Mouse (Mus musculus) heart, embryonic 11.5 days (tissue): ENCODE data around the gene Hectd3. TPM values are rescaled to one million over a fixed set of nuclear protein-coding genes. Genes with fewer than 3 reads are reported as not detected.

ENCODE experiments used
- ATAC-seq: fragments of 200-750 bp; cut with Nextera tagmentation; replicated peaks from 2 replicates; pipeline ENCODE4 v1.8.0; 2017; ENCODE audit warnings: moderate library complexity; ENCODE audit not compliant: insufficient number of reproducible peaks, low FRiP score, low TSS enrichment
- H3K27ac ChIP-seq: fragments of 300-500 bp; sonication (generic); 2 replicates; pipeline ENCODE4 v1.5.1; 2014; ENCODE audit warnings: mild to moderate bottlenecking, low read depth, low read length
- H3K27me3 ChIP-seq: fragments of 300-500 bp; sonication (generic); 2 replicates; pipeline ENCODE4 v1.6.1; 2014; ENCODE audit warnings: mild to moderate bottlenecking, low read length, mixed read lengths; ENCODE audit not compliant: control insufficient read depth, insufficient read depth
- H3K36me3 ChIP-seq: fragments of 300-500 bp; sonication (generic); 2 replicates; pipeline ENCODE4 v1.6.1; 2014; ENCODE audit warnings: mild to moderate bottlenecking, low read length, moderate library complexity, mixed read lengths; ENCODE audit not compliant: control insufficient read depth, insufficient read depth
- H3K4me1 ChIP-seq: fragments of 300-500 bp; sonication (generic); 2 replicates; pipeline ENCODE4 v1.6.1; 2014; ENCODE audit warnings: low read length; ENCODE audit not compliant: control insufficient read depth, insufficient read depth
- H3K4me2 ChIP-seq: fragments of 300-500 bp; sonication (generic); 2 replicates; pipeline ENCODE4 v1.6.1; 2014; ENCODE audit warnings: mild to moderate bottlenecking, moderate library complexity
- H3K4me3 ChIP-seq: fragments of 300-500 bp; sonication (generic); 2 replicates; pipeline ENCODE4 v1.5.1; 2014; ENCODE audit warnings: low read depth, low read length
- H3K9ac ChIP-seq: fragments of 300-500 bp; sonication (generic); 2 replicates; pipeline ENCODE4 v1.6.1; 2014; ENCODE audit warnings: mild to moderate bottlenecking, low read depth, low read length, moderate library complexity
- H3K9me3 ChIP-seq: fragments of 300-500 bp; sonication (generic); replicated peaks from 2 replicates; pipeline ENCODE4 v1.6.1; 2016; ENCODE audit warnings: low read length; ENCODE audit not compliant: control insufficient read depth
- WGBS: fragments of 180-500 bp; shearing (Covaris S2); extraction: QIAGEN DNeasy Blood & Tissue Kit; methylation state at CpG from one replicate; pipeline ENCODE4 v1.1.7; 2014; ENCODE audit not compliant: insufficient replicate concordance; 5-methylcytosine and 5-hydroxymethylcytosine counted together
- polyA plus RNA-seq: library from polyadenylated mRNA; unstranded; fragments of >200 nt; fragmentation: Nextera tagmentation; extraction: Ambion mirVana; gene quantifications from 2 replicates; pipeline ENCODE4 v1.2.1, GENCODE M21; 2014

The Hectd3 gene
- polyA plus RNA-seq, 1 experiment from 2014 or later: 4.3 TPM

DNA sequence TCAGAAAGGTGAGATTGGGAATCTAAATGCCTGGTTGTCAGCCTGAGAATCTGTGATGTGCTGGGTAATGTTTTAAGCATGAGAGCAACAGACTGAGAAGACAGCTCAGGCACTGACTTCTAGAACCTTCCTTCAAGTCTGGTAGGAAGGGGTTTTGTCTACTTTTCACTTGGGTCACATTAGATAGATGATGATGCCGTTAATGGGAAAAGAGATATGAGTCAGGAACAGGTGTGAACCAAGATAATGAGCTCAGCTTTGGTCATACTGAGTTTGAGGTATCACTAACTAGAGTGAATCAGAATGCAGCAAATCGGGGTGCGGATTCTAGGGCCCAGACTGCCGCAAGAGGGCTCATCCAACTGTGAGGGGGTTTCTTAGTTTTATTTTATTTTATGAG, 28.4 kb downstream of the Hectd3 start:
- ATAC-seq: no peak

DNA sequence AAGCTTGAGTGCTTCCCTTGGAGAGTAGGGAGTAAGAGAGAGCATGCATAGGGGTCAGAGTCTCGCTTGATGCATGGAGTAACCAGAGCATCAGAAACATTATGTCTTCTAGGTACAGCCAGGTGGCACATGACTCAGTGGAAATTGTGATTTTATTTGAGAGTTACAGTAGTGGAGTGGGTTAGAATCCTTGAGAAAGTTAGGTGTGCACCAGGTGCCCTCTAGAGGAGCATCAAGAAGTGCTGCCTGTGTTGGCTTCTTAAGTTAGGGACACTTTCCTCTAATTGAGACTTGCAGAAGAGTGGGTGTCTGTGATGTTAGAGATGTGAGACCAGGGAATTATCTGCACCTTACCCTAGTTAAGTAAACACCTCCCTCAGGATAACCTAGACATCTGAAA, 36.0 kb downstream of the Hectd3 start:
- Histone ChIP-seq H3K4me2 (no peak overlapping the region), H3K9ac (no peak overlapping the region), H3K4me1 (no peaks in the 10 kb centered on the region), H3K27ac (no peak overlapping the region), H3K36me3 (peaks cover 8% of the 10 kb centered on the region), H3K27me3 (no peaks in the 10 kb centered on the region), H3K4me3 (no peak overlapping the region), H3K9me3 (no peaks in the 10 kb centered on the region)
- ATAC-seq: no peak
- 88% methylated on average over 1 of the region's 1 CpGs for WGBS

More for the DNA sequence above, 28.4 kb downstream of the Hectd3 start:
- no peak overlapping the region for H3K27ac ChIP-seq
- no peaks in the 10 kb centered on the region for H3K27me3 ChIP-seq
- no peak overlapping the region for H3K4me3 ChIP-seq
- H3K9me3 ChIP-seq: no peaks in the 10 kb centered on the region
- H3K36me3 ChIP-seq: peaks cover 13% of the 10 kb centered on the region
- H3K4me2 ChIP-seq: no peak overlapping the region
- no peak overlapping the region for H3K9ac ChIP-seq
- 95% methylated on average over 4 of the region's 4 CpGs for WGBS
- peaks cover 6% of the 10 kb centered on the region; the same call in 1 of the 2 replicates for H3K4me1 ChIP-seq

DNA sequence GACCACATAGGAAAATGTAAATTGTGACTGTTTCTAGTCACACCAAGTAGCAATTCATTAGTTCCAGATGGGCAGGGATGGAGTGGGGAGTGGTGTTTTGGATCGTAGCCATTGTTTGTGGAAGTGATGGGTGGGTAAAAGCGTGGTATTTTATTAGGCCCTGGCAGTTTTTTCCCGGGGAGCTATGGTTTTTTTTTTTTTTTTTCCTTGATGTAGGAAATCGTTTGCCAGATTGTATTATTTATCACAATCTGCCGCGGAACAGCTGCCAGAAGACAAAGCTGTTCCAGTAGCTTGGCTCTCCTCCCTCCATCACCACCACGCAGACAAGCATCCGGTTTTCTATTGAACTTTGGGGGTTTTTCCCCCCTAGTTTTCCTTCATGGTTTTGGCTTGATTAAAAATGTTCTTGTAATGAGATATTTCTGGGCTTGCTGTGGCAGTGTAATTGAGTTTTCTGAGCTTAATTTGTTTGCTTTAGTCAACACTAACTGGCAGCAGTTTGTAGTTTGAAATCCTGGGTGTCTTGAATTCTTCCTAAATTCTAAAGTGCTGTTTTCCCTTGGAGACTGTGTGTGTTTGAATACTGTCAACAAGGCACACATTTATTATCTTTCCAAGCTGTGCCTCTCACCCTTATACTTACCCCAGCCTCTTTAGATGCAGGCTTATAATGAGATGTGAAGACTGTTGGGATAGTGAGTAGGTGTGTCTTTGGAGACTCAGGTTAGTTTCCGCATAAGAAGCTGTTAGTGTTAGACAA, 45.0 kb downstream of the Hectd3 start:
- 68% methylated on average over 9 of the region's 9 CpGs for WGBS
- ATAC-seq: no peak
- H3K4me2 ChIP-seq: no peak overlapping the region
- no peaks in the 10 kb centered on the region for H3K36me3 ChIP-seq
- no peak overlapping the region for H3K27ac ChIP-seq
- H3K9me3 ChIP-seq: no peaks in the 10 kb centered on the region
- H3K27me3 ChIP-seq: no peaks in the 10 kb centered on the region
- H3K4me1 ChIP-seq: no peaks in the 10 kb centered on the region
- H3K4me3 ChIP-seq: no peak overlapping the region
- H3K9ac ChIP-seq: no peak overlapping the region

DNA sequence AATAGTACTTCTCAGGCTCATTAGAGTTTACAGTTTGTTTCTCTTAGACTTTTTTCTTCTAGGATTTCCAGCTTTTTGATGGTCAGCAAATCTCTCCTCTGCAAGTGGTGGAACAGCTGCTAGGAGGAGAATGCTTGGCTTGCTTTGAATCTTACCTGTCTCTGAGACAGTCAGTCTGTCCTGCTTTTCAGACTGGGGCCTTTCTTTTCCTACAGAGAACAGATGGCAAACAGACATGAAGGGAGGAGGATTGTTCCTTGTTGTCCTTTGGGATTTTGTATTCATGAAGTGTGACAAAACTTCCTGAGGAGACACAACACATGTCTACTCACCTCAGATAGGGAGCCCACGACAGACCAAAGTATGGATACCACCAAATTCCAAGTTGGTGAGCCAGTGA, 45.7 kb downstream of the Hectd3 start:
- no peak for ATAC-seq
- 67% methylated on average over 1 of the region's 1 CpGs for WGBS
- Histone ChIP-seq H3K9me3 (no peaks in the 10 kb centered on the region), H3K4me3 (no peak overlapping the region), H3K9ac (no peak overlapping the region; the same call in 1 of the 2 replicates), H3K27ac (no peak overlapping the region), H3K4me1 (no peaks in the 10 kb centered on the region), H3K27me3 (no peaks in the 10 kb centered on the region), H3K36me3 (no peaks in the 10 kb centered on the region), H3K4me2 (no peak overlapping the region)

DNA sequence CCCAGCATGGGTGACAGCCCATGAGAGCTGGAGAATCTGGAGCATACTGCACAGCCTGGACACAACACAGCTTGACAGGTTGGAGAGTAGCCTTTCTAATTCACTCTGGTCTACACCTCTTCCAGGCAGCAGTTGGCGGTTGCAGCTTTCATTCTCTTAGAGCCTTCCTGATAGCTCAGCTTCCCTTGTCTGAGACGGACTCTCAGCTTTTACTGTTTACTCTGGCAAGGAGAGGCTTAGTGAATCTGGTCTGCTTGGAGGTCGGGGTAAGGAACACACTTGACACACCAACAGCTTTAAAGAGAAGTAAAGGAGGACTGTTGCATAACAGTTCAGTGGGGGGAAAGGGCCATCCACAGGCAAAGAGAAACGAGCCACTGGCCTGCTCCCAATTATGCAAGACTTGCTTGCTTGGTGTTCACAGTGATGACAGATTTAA, 46.2 kb downstream of the Hectd3 start:
- H3K4me2 ChIP-seq: no peak overlapping the region
- WGBS: 53% methylated on average over 4 of the region's 4 CpGs
- no peaks in the 10 kb centered on the region for H3K27me3 ChIP-seq
- no peaks in the 10 kb centered on the region for H3K9me3 ChIP-seq
- no peak for ATAC-seq
- no peak overlapping the region for H3K9ac ChIP-seq
- no peaks in the 10 kb centered on the region for H3K36me3 ChIP-seq
- no peak overlapping the region for H3K27ac ChIP-seq
- H3K4me3 ChIP-seq: no peak overlapping the region
- H3K4me1 ChIP-seq: no peaks in the 10 kb centered on the region

DNA sequence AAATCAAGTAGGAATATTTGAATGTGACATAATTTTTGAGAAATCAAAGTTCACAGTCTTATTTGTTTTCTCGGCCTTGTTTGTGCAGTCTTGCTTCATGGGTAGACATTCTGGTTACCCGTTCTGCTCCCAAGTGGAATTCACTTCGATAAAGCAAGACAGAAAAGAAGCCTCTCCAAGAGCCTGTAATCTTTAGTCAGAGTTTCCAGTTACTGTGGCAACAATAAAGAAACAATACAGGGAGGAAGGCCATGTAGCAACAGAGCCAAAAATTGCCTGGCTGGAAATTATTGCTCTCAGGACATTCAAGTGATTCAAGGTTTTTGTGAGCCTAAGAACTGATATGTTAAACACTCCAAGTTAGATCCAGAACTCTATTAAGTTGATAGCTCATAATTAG, 53.7 kb downstream of the Hectd3 start:
- Histone ChIP-seq H3K9ac (no peak overlapping the region), H3K27me3 (no peaks in the 10 kb centered on the region), H3K4me2 (no peak overlapping the region), H3K36me3 (no peaks in the 10 kb centered on the region), H3K9me3 (no peaks in the 10 kb centered on the region), H3K4me1 (no peaks in the 10 kb centered on the region), H3K4me3 (no peak overlapping the region), H3K27ac (no peak overlapping the region)
- 69% methylated on average over 3 of the region's 3 CpGs for WGBS
- no peak for ATAC-seq

DNA sequence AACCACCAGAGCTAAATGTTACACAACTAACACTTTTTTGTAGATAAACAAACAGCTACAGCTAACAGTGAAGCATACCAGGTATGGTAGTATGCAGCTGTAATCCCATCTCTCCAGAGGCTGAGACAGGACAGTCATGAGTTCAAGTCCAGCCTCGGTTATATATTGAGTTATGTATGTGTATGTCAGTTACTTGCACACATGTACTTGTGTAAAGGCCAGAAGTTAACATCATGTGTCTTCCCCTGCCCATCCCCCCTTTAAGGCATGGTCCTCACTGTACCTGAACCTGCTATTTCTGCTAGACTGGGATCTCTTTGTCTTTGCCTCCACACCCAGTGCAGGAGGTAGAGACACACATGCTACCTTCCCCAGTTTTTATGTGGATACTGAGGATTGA, 54.4 kb downstream of the Hectd3 start:
- H3K27ac ChIP-seq: no peak overlapping the region
- H3K9me3 ChIP-seq: no peaks in the 10 kb centered on the region
- H3K4me3 ChIP-seq: no peak overlapping the region
- no peaks in the 10 kb centered on the region for H3K27me3 ChIP-seq
- H3K4me2 ChIP-seq: no peak overlapping the region
- 91% methylated on average over 1 of the region's 1 CpGs for WGBS
- no peaks in the 10 kb centered on the region for H3K36me3 ChIP-seq
- no peak for ATAC-seq
- no peak overlapping the region for H3K9ac ChIP-seq
- no peaks in the 10 kb centered on the region for H3K4me1 ChIP-seq

DNA sequence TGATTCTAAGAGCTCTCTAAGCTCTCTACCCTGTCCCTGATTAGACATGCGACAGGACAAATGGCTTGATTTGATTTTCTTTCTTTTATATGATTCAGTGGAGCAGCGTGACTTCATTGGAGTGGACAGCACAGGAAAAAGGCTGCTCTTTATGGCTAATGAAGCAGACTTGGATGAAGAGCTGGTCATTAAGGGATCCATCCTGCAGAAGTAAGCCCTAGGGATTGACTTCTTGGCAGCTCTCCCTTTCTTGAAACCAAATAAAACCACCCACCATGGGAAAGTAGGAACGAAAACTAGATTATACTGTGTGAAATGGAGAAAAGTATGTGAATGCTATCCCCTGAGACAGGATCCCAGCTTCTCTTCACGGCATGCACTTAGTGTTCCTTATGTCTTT, 57.5 kb downstream of the Hectd3 start:
- Histone ChIP-seq H3K4me3 (no peak overlapping the region), H3K4me2 (no peak overlapping the region), H3K27me3 (no peaks in the 10 kb centered on the region), H3K4me1 (no peaks in the 10 kb centered on the region), H3K27ac (no peak overlapping the region), H3K36me3 (no peaks in the 10 kb centered on the region), H3K9me3 (no peaks in the 10 kb centered on the region), H3K9ac (no peak overlapping the region)
- 90% methylated on average over 4 of the region's 4 CpGs for WGBS
- ATAC-seq: no peak

DNA sequence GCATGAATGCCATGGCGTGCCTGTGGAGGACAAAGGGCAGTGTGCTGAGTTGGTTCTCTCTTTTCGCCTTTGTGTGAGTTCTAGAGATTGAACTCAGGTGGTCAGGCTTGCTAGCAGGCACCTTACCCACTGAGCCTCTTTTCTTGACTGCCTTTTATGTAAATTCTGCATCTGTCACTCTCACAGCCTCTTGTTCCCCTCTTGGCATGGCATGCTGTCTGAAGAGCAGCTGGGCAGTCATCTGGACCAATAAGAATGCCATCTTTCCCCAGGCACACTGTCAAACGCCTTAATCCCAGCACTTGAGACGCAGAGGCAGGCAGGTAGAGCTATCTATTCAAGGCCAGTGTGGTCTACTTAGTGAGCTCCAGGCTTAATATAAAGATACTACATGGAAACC, 58.8 kb downstream of the Hectd3 start:
- 93% methylated on average over 4 of the region's 4 CpGs for WGBS
- Histone ChIP-seq H3K4me2 (no peak overlapping the region), H3K27ac (no peak overlapping the region), H3K4me3 (no peak overlapping the region), H3K9me3 (no peaks in the 10 kb centered on the region), H3K36me3 (no peaks in the 10 kb centered on the region), H3K9ac (no peak overlapping the region), H3K4me1 (no peaks in the 10 kb centered on the region), H3K27me3 (no peaks in the 10 kb centered on the region)
- ATAC-seq: no peak
